Mouse (Mus musculus): ENCODE data around the gene Arid3c. TPM values are rescaled to one million over a fixed set of nuclear protein-coding genes. Genes with fewer than 3 reads are reported as not detected.
A peak's percentile ranks its signal among the peaks of the same experiment; 100 is the strongest.

Gene Arid3c
- total RNA-seq, 1 experiment, result not detected

GRCm38 (mm10) chr4:41679291-41679690, 51.7 kb downstream of the Arid3c start:
- in situ Hi-C loops (cut with MboI; ENCODE audit: low sequenced_read_pairs in 2 of 2, unreplicated experiment in 2 of 2), result no loop called here
- TF ChIP-seq CHD2 (IDR thresholded peaks at IDR 0.05; ENCODE audit: low read depth, low read length), result no peak
- no peak for TF ChIP-seq ZC3H11A (IDR thresholded peaks at IDR 0.05; ENCODE audit: borderline replicate concordance, low read depth, low read length)
- no peak for TF ChIP-seq MAFK (IDR thresholded peaks at IDR 0.05; ENCODE audit: insufficient read depth, low read depth, low read length)
- TF ChIP-seq ZNF384 (IDR thresholded peaks at IDR 0.05; ENCODE audit: low read depth, low read length), result no peak
- no peak for TF ChIP-seq HCFC1 (IDR thresholded peaks at IDR 0.05; ENCODE audit: borderline replicate concordance, insufficient read depth, low read length)
- Histone ChIP-seq H3K4me3 (ENCODE audit: insufficient read depth in 1 of 2, low read depth in 1 of 2, low read length in 2 of 2, poor library complexity in 1 of 2, severe bottlenecking in 1 of 2) (no peak overlapping the region), H3K9ac (ENCODE audit: insufficient read depth, low read depth, low read length, poor library complexity, severe bottlenecking) (no peak overlapping the region), H3K4me1 (ENCODE audit: control insufficient read depth in 2 of 2, insufficient read depth in 2 of 2, low read length in 2 of 2, poor library complexity in 1 of 2) (peaks cover 2 to 15% of the 10 kb centered on the region in 2 experiments; a peak in 1 of 4 replicates), H3K27ac (ENCODE audit: insufficient read depth, low read depth, low read length, poor library complexity, severe bottlenecking) (no peak overlapping the region), H3K9me3 (ENCODE audit: control insufficient read depth, insufficient read depth, low read depth, low read length) (no peaks in the 10 kb centered on the region), H3K36me3 (ENCODE audit: control insufficient read depth, insufficient read depth, low read length, poor library complexity, severe bottlenecking) (no peaks in the 10 kb centered on the region)
- DNase-seq (ENCODE audit: low read depth, low spot score), result no peak

GRCm38 (mm10) chr4:41678863-41679262, 52.1 kb downstream of the Arid3c start:
- Histone ChIP-seq H3K9me3 (ENCODE audit: control insufficient read depth, insufficient read depth, low read depth, low read length) (no peaks in the 10 kb centered on the region), H3K27ac (ENCODE audit: insufficient read depth, low read depth, low read length, poor library complexity, severe bottlenecking) (no peak overlapping the region), H3K36me3 (ENCODE audit: control insufficient read depth, insufficient read depth, low read length, poor library complexity, severe bottlenecking) (no peaks in the 10 kb centered on the region), H3K9ac (ENCODE audit: insufficient read depth, low read depth, low read length, poor library complexity, severe bottlenecking) (no peak overlapping the region), H3K4me1 (ENCODE audit: control insufficient read depth in 2 of 2, insufficient read depth in 2 of 2, low read length in 2 of 2, poor library complexity in 1 of 2) (peaks cover 2 to 15% of the 10 kb centered on the region in 2 experiments; a peak in 1 of 4 replicates), H3K4me3 (ENCODE audit: insufficient read depth in 1 of 2, low read depth in 1 of 2, low read length in 2 of 2, poor library complexity in 1 of 2, severe bottlenecking in 1 of 2) (no peak overlapping the region)
- no peak for DNase-seq (ENCODE audit: low read depth, low spot score)
- in situ Hi-C loops (cut with MboI; ENCODE audit: low sequenced_read_pairs in 2 of 2, unreplicated experiment in 2 of 2), result no loop called here
- no peak for TF ChIP-seq CHD2 (IDR thresholded peaks at IDR 0.05; ENCODE audit: low read depth, low read length)
- no peak for TF ChIP-seq HCFC1 (IDR thresholded peaks at IDR 0.05; ENCODE audit: borderline replicate concordance, insufficient read depth, low read length)
- TF ChIP-seq ZNF384 (IDR thresholded peaks at IDR 0.05; ENCODE audit: low read depth, low read length), result no peak
- TF ChIP-seq MAFK (IDR thresholded peaks at IDR 0.05; ENCODE audit: insufficient read depth, low read depth, low read length), result no peak
- TF ChIP-seq ZC3H11A (IDR thresholded peaks at IDR 0.05; ENCODE audit: borderline replicate concordance, low read depth, low read length), result no peak

- H3K9me3 ChIP-seq (ENCODE audit: control insufficient read depth, insufficient read depth, low read depth, low read length), result no peaks in the 10 kb centered on the region
- no peak overlapping the region for H3K9ac ChIP-seq (ENCODE audit: insufficient read depth, low read depth, low read length, poor library complexity, severe bottlenecking)
- TF ChIP-seq ZNF384 (IDR thresholded peaks at IDR 0.05; ENCODE audit: low read depth, low read length), result no peak
- TF ChIP-seq ZC3H11A (IDR thresholded peaks at IDR 0.05; ENCODE audit: borderline replicate concordance, low read depth, low read length), result no peak
- in situ Hi-C loops (cut with MboI; ENCODE audit: low sequenced_read_pairs in 2 of 2, unreplicated experiment in 2 of 2), result no loop called here
- peaks cover 4 to 17% of the 10 kb centered on the region in 2 experiments; a peak in 1 of 4 replicates for H3K4me1 ChIP-seq (ENCODE audit: control insufficient read depth in 2 of 2, insufficient read depth in 2 of 2, low read length in 2 of 2, poor library complexity in 1 of 2)
- H3K36me3 ChIP-seq (ENCODE audit: control insufficient read depth, insufficient read depth, low read length, poor library complexity, severe bottlenecking), result no peaks in the 10 kb centered on the region
- no peak overlapping the region for H3K4me3 ChIP-seq (ENCODE audit: insufficient read depth in 1 of 2, low read depth in 1 of 2, low read length in 2 of 2, poor library complexity in 1 of 2, severe bottlenecking in 1 of 2)
- H3K27ac ChIP-seq (ENCODE audit: insufficient read depth, low read depth, low read length, poor library complexity, severe bottlenecking), result no peak overlapping the region
- no peak for DNase-seq (ENCODE audit: low read depth, low spot score)
Measured at GRCm38 (mm10) chr4:41677006-41677629, 53.8 kb downstream of the Arid3c start.

DNA sequence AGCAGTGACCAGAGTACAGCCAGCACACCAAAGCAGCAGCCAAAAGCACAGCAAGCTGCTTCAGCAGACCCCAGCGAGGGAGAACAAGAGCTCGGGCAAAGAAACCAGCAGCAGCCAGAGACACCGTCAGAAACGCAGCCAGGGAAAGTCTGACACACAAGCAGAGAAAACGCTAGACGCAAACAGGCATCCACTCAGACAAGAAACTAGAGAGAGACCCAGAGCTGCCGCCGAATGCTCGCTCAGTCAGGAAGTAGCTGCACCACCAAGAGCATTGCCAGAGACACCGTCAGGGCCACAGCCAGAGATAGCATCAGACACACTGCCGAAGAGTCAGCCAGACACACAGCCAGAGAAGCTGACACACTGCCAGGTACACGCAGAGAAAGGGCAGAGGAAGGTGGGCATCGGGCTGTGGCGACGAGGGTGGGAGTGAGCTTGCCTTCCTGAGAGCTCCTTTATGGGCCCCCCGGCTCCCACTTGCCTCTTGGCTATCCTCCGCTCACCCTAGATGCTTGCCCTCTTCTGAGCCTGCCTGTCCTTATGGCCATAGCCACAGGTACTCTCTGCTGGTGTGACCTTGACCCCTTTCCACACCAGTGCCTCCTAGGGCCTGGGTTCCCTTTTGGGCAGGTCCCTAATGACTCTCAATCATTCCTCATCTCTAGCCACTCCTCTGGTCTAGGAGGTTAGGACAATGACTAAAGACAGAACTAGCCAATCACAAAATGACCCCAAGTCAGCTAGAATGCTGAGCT, 54.5 kb downstream of the Arid3c start:
- no peaks in the 10 kb centered on the region for H3K36me3 ChIP-seq (ENCODE audit: control insufficient read depth, insufficient read depth, low read length, poor library complexity, severe bottlenecking)
- TF ChIP-seq HCFC1 (IDR thresholded peaks at IDR 0.05; ENCODE audit: borderline replicate concordance, insufficient read depth, low read length) (no peak), ZC3H11A (IDR thresholded peaks at IDR 0.05; ENCODE audit: borderline replicate concordance, low read depth, low read length) (no peak), ZNF384 (IDR thresholded peaks at IDR 0.05; ENCODE audit: low read depth, low read length) (no peak), MAFK (IDR thresholded peaks at IDR 0.05; ENCODE audit: insufficient read depth, low read depth, low read length) (no peak), CHD2 (IDR thresholded peaks at IDR 0.05; ENCODE audit: low read depth, low read length) (no peak)
- peak overlapping the region in 1 of 2 experiments; percentile 16; a peak in 2 of 4 replicates for H3K4me3 ChIP-seq (ENCODE audit: insufficient read depth in 1 of 2, low read depth in 1 of 2, low read length in 2 of 2, poor library complexity in 1 of 2, severe bottlenecking in 1 of 2)
- in situ Hi-C loops (cut with MboI; ENCODE audit: low sequenced_read_pairs in 2 of 2, unreplicated experiment in 2 of 2), result no loop called here
- H3K9me3 ChIP-seq (ENCODE audit: control insufficient read depth, insufficient read depth, low read depth, low read length), result no peaks in the 10 kb centered on the region
- no peak overlapping the region for H3K9ac ChIP-seq (ENCODE audit: insufficient read depth, low read depth, low read length, poor library complexity, severe bottlenecking)
- no peak overlapping the region for H3K27ac ChIP-seq (ENCODE audit: insufficient read depth, low read depth, low read length, poor library complexity, severe bottlenecking)
- DNase-seq (ENCODE audit: low read depth, low spot score), result no peak
- H3K4me1 ChIP-seq (ENCODE audit: control insufficient read depth in 2 of 2, insufficient read depth in 2 of 2, low read length in 2 of 2, poor library complexity in 1 of 2), result peaks cover 4 to 17% of the 10 kb centered on the region in 2 experiments; a peak in 1 of 4 replicates

Other genes with a start within 250 kb of the Arid3c start
- 6.4 and 11.6 TPM in 2 replicates for gene AI464131, start 228.1 kb downstream of the Arid3c start, total RNA-seq (2012; rRNA removed)
- not detected in 2 replicates for gene 1110017D15Rik, start 213.8 kb downstream of the Arid3c start, total RNA-seq (2012; rRNA removed)
- gene Fam219a, start 161.6 kb downstream of the Arid3c start, total RNA-seq (2012; rRNA removed), result 2.9 TPM in 2 replicates
- 1.7 and 2.0 TPM in 2 replicates for gene Dnaic1, start 161.4 kb downstream of the Arid3c start, total RNA-seq (2012; rRNA removed)
- gene Enho, start 90.8 kb downstream of the Arid3c start, total RNA-seq (2012; rRNA removed), result 4.7 and 5.8 TPM in 2 replicates
- 17.0 and 19.9 TPM in 2 replicates for gene Cntfr, start 34.1 kb downstream of the Arid3c start, total RNA-seq (2012; rRNA removed)
- gene Il11ra1, start 31.2 kb downstream of the Arid3c start, total RNA-seq (2012; rRNA removed), result 13.5 and 20.9 TPM in 2 replicates
- 56.8 and 67.7 TPM in 2 replicates for gene Rpp25l, start 17.6 kb downstream of the Arid3c start, total RNA-seq (2012; rRNA removed)
- 87.0 and 90.9 TPM in 2 replicates for gene Dctn3, start 8.0 kb downstream of the Arid3c start, total RNA-seq (2012; rRNA removed)
- gene Galt, start 24.1 kb upstream of the Arid3c start, total RNA-seq (2012; rRNA removed), result 26.9 and 34.9 TPM in 2 replicates
- 198 and 230 TPM in 2 replicates for gene Sigmar1, start 25.0 kb upstream of the Arid3c start, total RNA-seq (2012; rRNA removed)
- gene Ccl27a, start 43.1 kb upstream of the Arid3c start, total RNA-seq (2012; rRNA removed), result 11.4 and 14.6 TPM in 2 replicates
- not detected in 2 replicates for gene Gm21541, start 172.5 kb upstream of the Arid3c start, total RNA-seq (2012; rRNA removed)
- gene Gm20878, start 210.4 kb upstream of the Arid3c start, total RNA-seq (2012; rRNA removed), result 1.9 TPM in 1 of 2 replicates, not detected in the other
- not detected in 2 replicates for gene Fam205a4, start 234.9 kb upstream of the Arid3c start, total RNA-seq (2012; rRNA removed)

All from ES-E14 (cell line).